Mouse (Mus musculus): ENCODE measurements around the gene Cisd3. TPM values are rescaled to one million over a fixed set of nuclear protein-coding genes. Genes with fewer than 3 reads are reported as not detected.
A peak's percentile ranks its signal among the peaks of the same experiment; 100 is the strongest.

The Cisd3 gene
- polyA plus RNA-seq, 1 experiment = 42.5 TPM

DNA sequence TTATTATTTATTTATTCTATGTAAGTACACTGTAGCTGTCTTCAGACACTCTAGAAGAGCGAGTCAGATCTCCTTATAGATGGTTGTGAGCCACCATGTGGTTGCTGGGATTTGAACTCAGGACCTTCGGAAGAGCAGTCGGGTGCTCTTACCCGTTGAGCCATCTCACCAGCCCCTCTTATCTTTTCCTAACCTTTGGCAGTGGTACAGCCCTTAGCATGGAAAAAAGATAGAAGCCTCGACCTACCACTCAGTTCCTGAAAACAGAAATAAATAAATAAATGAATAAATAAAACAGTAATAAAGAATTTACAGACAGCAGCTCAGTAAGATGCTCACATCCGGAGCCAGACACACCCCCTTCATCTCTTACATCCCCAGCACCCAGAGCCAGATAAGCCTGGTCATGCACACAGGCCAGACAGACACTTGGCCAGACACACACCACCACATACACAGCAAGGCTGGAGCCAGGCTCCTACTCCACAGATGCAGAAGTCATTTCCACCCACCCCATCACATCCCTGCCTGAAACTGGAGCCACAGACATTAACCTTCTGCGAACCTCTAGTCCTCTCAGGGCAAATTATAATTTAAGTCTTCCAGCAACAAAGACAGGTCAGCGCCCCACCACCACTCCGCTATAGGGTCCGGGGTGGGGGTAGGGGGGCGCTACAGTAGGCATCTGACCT, 11.7 kb downstream of the Cisd3 start:
- no peak for TF ChIP-seq POLR2A (IDR thresholded peaks at IDR 0.05; ENCODE audit: low read depth, low read length)
- no peak for TF ChIP-seq CTCF (IDR thresholded peaks at IDR 0.05; ENCODE audit: borderline replicate concordance, insufficient read depth, low read length)
- H3K4me1 ChIP-seq (ENCODE audit: control insufficient read depth, insufficient read depth, low read length) = peaks cover 7% of the 10 kb centered on the region
- peak overlapping the region; percentile 78 for H3K4me3 ChIP-seq (ENCODE audit: insufficient read depth, low read length)
- H3K27ac ChIP-seq (ENCODE audit: insufficient read depth, low read length) = no peak overlapping the region

DNA sequence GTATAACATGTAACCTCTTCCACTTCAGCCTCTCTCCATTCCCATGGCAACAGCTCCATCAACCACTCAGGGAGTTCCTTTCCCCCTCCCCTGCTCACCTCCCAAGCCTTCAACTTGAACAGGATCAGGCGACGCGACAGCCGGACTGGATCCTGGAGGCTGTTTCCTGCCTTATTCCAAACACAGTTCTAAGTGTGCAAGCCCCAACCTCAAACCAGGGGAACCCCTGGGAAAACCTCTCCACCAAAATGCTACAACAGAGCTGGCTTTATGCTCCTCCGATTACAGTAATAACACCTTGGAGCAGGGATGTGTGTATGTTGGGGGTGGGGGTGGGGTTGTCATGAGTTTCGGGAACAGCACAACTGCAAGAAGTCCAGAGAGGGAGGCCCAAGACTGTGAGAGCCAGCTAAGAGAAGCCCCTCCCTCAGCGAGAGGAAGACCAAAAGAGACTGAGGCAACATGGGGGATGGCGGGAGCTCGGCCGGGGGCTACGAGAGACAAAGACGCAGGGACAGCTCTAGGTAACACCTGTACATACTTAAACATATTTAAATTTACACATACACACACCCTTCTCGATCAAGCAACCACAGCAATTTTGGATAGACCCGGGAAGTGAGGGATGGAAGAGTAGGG, 12.4 kb downstream of the Cisd3 start:
- Histone ChIP-seq H3K4me3 (ENCODE audit: insufficient read depth, low read length) (peak overlapping the region; percentile 78), H3K4me1 (ENCODE audit: control insufficient read depth, insufficient read depth, low read length) (peaks cover 7% of the 10 kb centered on the region), H3K27ac (ENCODE audit: insufficient read depth, low read length) (0 out of 2 replicates have a peak overlapping the region, but pooled peaks have one; percentile 9)
- TF ChIP-seq CTCF (IDR thresholded peaks at IDR 0.05; ENCODE audit: borderline replicate concordance, insufficient read depth, low read length) (no peak), POLR2A (IDR thresholded peaks at IDR 0.05; ENCODE audit: low read depth, low read length) (no peak)

DNA sequence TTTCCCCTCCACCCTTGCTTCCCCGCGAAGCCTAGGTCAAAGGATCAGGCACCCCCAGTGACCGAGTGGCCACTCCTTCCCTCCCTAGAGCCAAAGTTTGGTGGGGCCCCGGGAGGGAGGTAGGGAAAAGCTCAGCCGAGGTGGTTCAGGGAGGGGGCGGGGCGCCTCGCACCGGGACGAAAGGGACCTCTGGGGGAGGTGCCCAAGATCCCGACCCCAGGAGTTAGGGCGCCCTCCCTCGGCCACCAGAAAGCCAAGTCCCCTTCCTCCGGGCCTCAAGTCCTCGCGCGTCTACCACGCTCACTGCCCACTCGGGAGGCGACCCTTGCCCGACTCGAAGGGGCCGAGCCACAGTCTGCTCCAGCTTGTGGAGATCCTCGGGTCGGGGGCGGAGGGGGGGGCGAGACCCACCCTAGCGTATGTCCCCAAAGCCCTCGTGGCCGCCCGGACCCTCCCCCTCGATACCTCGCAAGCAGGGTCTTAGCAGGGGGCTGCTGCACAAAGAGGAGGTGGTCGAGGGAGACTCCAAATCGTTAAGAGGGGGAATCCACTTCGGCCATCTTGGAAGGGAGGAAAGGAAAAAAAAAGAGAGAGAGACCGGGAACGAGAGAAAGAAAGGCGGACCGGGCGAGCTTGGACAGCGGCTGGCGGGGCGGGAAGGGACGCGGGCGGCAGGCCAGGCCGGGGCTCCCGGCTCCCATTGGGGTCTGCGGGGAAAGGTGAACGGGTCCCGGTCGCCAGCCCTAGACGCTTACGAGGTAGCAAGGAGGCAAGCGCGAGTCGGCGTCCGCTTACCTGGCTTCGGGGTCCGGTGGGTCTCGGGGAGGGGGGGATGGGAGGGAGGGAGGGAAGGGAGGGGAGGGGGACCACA, 13.3 kb downstream of the Cisd3 start:
- TF ChIP-seq POLR2A (IDR thresholded peaks at IDR 0.05; ENCODE audit: low read depth, low read length) (peak; percentile 20; the same call in 1 of the 2 replicates), CTCF (IDR thresholded peaks at IDR 0.05; ENCODE audit: borderline replicate concordance, insufficient read depth, low read length) (peak; percentile 38; the same call in 1 of the 2 replicates)
- Histone ChIP-seq H3K27ac (ENCODE audit: insufficient read depth, low read length) (peak overlapping the region; percentile 62), H3K4me3 (ENCODE audit: insufficient read depth, low read length) (peak overlapping the region; percentile 78), H3K4me1 (ENCODE audit: control insufficient read depth, insufficient read depth, low read length) (peaks cover 7% of the 10 kb centered on the region)

DNA sequence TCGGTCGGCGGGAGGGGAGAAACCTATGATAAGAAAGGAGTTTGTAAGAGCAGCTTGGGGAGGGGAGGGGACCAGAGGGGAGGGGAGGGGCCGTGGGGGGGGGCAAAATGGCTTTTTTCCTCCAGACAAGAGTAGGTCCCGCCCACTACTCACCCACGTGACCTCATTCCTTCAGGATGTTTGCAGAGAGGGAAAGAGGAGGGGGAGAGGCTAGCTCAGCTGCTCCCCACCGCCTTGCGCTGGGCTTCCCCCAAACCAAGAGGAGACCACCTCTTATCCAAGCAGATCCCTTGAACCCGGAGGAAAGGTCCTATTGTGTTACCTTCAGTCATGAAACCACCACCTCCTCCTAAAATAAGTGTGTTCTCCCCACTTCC, 14.0 kb downstream of the Cisd3 start:
- no peak for TF ChIP-seq CTCF (IDR thresholded peaks at IDR 0.05; ENCODE audit: borderline replicate concordance, insufficient read depth, low read length)
- TF ChIP-seq POLR2A (IDR thresholded peaks at IDR 0.05; ENCODE audit: low read depth, low read length) = peak; percentile 90
- Histone ChIP-seq H3K4me3 (ENCODE audit: insufficient read depth, low read length) (peak overlapping the region; percentile 60), H3K4me1 (ENCODE audit: control insufficient read depth, insufficient read depth, low read length) (peaks cover 7% of the 10 kb centered on the region), H3K27ac (ENCODE audit: insufficient read depth, low read length) (peak overlapping the region; percentile 98)

DNA sequence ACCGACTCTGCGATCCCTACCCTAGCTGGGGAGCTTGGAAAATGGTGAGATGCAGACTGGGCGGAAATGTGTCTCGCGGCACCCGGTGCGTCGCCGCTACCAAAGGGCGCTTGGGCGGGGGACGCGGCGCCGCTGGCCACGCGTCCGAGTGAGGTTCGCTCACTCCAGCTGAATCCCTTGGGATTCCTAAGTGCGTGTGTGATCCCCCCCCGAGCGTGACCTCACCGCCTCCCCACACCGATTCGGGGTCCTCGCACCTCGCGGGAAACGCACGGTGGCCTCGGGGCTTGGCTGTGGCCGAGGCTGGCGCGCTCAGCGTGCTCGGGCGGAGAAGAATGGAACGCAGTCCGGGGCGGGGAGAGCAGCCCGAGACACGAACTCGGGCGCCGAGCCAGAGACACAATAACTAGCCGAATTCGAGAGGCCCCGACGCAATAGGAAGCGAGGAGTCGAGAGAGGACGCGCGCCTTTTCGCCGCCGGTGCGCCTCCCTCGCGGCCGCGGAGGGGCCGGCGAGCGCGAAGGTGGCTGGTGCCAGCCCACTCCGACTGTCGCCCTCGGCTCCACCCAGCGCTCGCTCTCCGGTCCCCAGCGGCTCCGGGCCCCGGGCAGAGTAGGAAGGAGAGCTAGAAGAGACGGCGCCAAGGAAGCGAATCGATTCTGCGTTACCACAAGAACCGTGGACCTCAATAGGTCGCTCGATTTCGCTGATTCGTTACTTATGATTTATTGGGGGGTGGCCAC, 14.5 kb downstream of the Cisd3 start, which contains the start of gene Pcgf2:
Gene Pcgf2, minus strand, starts transcription at position 495 of the 743 bp plus-strand sequence.
- H3K4me3 ChIP-seq (ENCODE audit: insufficient read depth, low read length) = peak within 1 kb of the TSS; percentile 78
- H3K27ac ChIP-seq (ENCODE audit: insufficient read depth, low read length) = peak within 1 kb of the TSS; percentile 98
- peaks cover 5% of the 10 kb centered on the region for H3K4me1 ChIP-seq (ENCODE audit: control insufficient read depth, insufficient read depth, low read length)
- no peak for TF ChIP-seq CTCF (IDR thresholded peaks at IDR 0.05; ENCODE audit: borderline replicate concordance, insufficient read depth, low read length)
- peak; percentile 63 for TF ChIP-seq POLR2A (IDR thresholded peaks at IDR 0.05; ENCODE audit: low read depth, low read length)

DNA sequence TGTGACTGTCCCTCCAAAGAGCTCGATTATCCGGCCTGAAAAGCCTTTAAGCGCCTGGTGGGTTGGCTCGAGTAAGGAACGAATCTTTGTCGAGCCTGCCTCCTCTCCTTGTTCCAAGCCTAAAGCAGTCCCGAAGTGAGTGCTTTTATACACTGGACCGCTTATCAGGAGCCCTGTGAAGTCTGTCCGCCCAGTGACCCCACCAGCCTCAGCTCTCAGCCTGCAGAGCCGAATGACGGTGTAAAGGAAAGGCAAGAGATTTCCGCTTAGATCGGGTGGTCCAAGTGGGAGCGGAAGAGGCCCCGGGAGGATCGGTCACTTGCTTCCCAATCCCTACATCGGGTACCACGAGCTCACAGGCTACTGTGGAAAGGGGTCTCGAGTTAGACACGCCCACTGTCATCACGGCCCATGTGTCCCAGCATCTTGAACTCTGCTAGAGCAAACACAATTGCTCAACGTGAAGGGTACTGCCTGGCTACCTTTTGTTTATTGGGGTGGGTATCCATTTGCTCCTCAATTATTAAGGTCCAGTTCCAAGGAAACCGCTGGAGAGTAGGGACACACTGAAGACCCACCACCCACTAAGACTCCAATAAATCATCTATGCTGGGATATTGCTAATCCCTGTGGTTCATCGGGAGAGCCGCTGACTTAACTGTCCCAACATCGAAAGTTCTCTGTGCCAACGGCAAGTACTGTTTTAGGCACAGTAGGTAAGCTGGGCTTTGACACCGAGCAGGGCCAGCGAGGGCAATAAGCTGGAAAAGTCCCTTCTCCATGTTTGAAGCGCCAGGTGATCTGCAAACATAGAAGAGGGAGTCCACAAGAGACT, 15.3 kb downstream of the Cisd3 start:
- Histone ChIP-seq H3K4me3 (ENCODE audit: insufficient read depth, low read length) (peak overlapping the region; percentile 60), H3K4me1 (ENCODE audit: control insufficient read depth, insufficient read depth, low read length) (peaks cover 2% of the 10 kb centered on the region; the same call in 1 of the 2 replicates), H3K27ac (ENCODE audit: insufficient read depth, low read length) (peak overlapping the region; percentile 98)
- TF ChIP-seq POLR2A (IDR thresholded peaks at IDR 0.05; ENCODE audit: low read depth, low read length) (no peak; the same call in 1 of the 2 replicates), CTCF (IDR thresholded peaks at IDR 0.05; ENCODE audit: borderline replicate concordance, insufficient read depth, low read length) (no peak)

DNA sequence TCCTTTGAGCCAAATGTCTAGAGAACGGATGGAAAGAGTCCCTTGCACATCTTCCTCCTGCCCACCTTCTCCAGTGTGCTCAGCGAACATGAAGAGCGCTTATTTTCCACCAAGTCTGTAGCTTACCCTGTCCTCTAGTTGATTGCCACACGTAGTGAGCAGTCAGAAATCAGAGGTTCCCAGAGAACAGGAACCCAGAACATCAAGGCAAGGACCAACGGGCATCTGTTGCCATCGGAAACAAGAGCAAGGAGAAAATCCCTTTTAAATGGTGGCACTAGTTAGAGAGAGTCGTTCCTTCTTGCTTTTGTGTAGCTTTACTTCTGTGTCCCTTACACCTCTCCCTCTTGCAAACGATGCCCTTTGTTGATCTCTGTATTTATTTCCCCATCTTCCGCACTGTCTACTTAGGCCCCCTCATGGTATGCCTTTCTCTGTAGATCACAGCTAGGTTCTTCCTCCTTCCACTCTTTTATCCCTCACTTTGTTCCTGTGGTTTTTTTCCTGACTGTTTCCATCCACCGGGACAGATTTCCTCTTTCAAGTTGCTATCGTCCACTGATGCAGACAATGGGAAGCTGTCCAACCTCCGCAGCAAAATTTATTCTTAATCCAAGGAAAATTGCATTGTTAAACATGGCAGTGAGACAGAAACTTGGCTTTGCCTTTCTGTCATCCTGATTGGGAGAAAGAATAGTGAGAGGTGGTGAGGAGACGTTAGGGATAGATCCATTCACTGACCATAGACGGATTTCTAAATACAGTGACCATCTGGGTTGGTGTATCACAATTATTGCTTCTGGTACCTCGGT, 16.2 kb downstream of the Cisd3 start:
- H3K4me3 ChIP-seq (ENCODE audit: insufficient read depth, low read length) = no peak overlapping the region
- no peak for TF ChIP-seq POLR2A (IDR thresholded peaks at IDR 0.05; ENCODE audit: low read depth, low read length)
- TF ChIP-seq CTCF (IDR thresholded peaks at IDR 0.05; ENCODE audit: borderline replicate concordance, insufficient read depth, low read length) = no peak
- H3K27ac ChIP-seq (ENCODE audit: insufficient read depth, low read length) = no peak overlapping the region
- H3K4me1 ChIP-seq (ENCODE audit: control insufficient read depth, insufficient read depth, low read length) = peaks cover 2% of the 10 kb centered on the region; the same call in 1 of the 2 replicates

DNA sequence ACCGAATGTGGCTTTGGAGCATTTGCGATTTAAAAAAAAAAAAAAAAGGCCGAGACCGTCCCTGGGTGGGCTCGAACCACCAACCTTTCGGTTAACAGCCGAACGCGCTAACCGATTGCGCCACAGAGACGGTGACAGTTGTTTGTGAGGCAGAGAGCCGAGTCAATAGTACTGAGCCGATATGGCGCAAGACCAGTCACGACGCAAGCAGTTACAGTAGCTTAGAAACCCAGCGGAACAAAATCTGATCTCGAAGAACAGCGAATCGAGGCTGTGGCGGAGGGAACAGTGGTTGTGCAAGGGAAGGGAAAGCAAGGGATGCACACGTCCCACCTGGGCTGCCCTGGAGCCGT, 16.7 kb downstream of the Cisd3 start:
- H3K4me1 ChIP-seq (ENCODE audit: control insufficient read depth, insufficient read depth, low read length) = peaks cover 1% of the 10 kb centered on the region; the same call in 1 of the 2 replicates
- peak; percentile 69; the same call in 1 of the 2 replicates for TF ChIP-seq POLR2A (IDR thresholded peaks at IDR 0.05; ENCODE audit: low read depth, low read length)
- no peak for TF ChIP-seq CTCF (IDR thresholded peaks at IDR 0.05; ENCODE audit: borderline replicate concordance, insufficient read depth, low read length)
- 0 out of 2 replicates have a peak overlapping the region, but pooled peaks have one; percentile 1 for H3K27ac ChIP-seq (ENCODE audit: insufficient read depth, low read length)
- H3K4me3 ChIP-seq (ENCODE audit: insufficient read depth, low read length) = peak overlapping the region; percentile 58
